Mouse (Mus musculus): Measurements from ENCODE around the gene Pctp.

The Pctp gene

DNA sequence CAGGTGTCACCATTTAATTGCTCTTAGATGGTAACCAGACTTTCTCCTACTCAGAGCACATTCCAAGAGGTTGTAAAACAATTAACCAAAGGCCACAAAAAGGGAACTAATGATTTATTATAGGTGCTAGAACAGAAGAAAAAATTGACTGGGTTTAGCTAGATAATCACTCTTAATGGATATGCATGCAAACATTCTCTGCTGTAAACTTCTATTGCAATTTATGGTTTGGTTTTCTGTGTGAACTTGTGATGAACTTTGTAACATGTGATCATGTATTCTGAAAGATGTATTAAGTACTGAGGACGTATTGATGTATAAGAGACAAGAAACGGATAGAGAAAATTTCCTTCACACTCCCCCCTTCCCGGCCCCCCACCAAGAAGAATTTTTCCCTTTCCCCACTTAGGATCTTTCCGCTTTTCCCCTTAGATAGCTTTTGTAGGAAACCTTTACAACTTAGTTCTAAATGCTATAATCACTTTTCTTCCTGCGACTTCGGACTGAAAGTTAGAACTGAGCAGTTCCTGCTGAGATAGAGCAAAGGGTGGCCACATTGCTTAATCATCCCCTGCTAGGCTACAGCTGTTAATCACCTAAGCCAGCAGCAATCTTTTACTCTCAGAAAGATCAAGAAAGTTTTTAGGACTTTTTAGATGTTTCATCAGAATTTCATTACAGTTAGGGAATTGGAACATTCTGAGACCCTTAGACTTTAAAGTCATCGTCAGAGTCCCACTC, 5.3 kb upstream of the Pctp start:
- no peak for DNase-seq (ENCODE audit: low spot score in 2 of 2)

DNA sequence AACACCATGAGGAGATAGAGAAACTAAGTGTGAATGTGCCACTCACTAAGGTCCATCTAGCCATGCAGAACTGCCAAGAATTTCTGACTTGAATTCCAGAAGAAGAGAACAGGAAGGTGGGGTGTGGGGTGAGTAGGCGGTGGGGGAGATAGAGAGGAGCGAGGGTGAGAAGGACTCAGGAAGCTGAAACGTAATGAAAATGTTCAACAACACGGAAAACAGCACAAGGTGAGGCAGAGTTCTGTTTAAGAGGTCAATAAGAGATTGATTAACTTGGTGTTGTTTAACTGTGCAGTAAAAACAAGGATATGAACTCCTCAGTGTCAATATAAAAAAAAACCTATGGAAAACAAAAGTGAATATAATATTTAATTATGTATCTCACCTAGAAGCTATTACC, 3.4 kb upstream of the Pctp start:
- DNase-seq (ENCODE audit: low spot score in 2 of 2) = no peak

DNA sequence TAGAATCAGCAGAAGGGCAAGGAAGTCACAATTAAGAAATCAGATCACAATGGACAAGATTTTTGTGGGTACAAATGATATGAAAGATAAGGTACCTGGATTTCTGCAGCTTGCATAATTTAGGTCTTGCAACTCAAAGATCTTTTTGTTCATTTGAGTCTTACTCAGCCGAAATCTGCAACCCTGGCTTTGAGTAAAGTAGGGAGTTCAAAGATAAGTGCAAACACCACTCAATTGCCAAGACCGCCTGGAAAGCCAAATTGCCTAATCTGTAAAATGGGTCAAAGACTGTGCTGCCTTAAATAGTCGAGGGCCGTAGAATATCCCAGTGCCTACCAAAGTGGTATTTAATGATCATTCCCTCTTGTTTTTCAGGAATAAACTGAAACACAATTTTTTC, 692 bp upstream of the Pctp start:
- DNase-seq (ENCODE audit: low spot score in 2 of 2) = no peak

DNA sequence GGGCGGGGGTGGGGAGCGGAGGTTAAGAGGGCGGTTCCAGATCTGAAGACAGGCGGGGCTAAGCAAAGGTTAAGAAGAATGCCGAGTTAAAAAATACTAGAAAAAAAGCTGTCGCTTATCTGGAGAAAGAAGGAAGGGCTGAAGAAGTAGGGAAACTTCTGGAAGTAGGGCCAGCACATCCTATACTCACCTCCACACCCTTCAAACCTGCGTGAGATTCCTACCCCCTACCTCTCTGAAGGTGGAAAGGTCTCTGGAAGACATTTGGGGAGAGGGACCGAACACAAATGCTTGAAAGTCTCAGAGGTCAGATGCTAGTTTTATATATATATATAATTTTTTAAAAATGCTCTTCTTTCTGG, 274 bp upstream of the Pctp start:
- DNase-seq (ENCODE audit: low spot score in 2 of 2) = no peak

DNA sequence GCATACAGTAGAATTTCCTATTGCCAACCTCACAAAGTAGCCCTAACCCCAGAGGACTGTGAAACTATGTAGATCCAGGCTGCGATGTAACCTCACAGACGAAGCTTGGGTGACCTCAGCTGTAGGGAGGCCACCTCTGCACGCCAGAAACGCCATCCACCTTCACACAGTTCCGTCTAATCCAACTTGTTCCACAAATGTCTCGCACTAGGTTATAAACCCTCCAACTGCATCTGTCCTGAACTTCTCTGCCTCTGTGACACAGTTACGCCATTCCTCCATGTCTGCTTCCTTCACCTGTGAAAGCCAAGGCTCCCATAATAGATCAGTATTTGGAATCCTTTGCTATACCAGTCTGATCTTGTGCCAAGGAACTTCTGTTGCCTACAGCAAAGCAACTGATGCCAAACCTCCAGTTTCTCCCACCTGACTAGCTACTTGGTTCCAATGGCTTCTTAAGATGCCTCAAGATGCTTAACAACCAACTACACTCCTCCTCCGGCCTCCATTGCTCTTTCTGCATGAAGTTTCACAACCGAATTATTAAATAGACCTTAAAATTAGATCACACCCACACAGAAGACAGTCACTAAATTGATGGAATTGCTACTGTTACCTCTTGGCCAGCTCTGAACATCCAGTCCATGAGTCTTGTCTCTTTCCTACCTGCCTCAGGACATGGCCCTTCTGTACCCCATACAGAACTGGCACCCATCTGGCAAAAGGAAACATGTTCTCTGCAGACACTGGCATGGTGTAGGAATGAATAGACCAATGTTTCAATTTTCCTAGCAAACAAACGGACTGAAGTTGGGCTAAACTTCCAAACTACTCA, 1.1 kb downstream of the Pctp start:
- no peak for DNase-seq (ENCODE audit: low spot score in 2 of 2)

DNA sequence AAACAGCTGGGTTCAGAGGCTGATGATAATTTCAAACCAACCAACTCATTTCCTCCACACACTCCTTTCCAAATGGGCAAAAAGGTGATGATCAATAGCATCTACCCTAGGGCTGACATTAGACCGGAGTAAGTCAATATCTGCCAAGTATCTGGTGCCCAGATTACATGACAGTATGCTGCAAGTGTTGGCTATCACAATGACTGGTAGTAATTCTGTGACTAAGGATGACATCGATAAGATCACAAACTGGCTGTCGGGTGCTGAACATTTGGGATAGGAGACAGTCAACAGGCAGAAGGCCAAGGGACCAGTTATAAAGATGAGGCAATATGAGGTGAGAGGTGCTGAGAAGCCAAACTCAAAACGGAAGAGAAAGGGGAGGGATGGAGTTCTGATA, 2.0 kb downstream of the Pctp start:
- DNase-seq (ENCODE audit: low spot score in 2 of 2) = no peak

DNA sequence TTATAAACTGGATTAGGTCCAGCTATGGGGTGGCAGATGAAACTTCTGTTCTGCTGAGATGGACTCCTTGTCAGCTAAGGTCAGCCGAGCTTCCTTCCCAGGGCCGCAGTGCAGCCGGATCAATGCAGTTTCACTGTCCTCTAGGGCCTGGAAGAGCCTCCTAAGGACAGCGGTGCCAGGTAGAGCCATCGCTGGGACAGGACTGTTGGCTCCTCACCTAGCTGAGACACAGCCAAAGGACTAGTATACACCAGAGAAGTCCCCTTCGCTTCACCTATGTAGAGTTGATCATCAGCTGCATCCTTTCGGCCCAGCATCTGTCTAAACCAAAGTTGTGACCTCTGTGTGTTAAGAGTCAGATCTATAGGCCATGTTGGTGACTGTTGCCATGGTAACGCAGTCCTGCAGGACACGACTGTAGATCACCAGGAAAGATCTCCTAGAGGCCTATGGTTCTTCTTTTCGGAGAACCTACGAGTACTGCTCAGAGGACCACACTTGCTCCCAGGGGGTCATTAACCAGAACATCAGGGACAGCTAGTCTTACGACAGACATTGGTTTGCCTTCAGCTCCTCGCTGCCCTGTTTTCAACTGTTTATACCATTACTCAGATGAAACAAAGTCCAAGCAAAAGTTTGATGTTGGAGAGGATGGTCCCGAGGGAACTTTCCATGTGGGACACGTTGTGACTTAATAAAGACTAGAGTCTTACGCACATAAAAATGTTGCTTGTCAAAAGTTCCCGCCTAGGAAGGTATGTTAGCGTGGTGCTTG, 3.5 kb downstream of the Pctp start:
- DNase-seq (ENCODE audit: low spot score in 2 of 2) = no peak

DNA sequence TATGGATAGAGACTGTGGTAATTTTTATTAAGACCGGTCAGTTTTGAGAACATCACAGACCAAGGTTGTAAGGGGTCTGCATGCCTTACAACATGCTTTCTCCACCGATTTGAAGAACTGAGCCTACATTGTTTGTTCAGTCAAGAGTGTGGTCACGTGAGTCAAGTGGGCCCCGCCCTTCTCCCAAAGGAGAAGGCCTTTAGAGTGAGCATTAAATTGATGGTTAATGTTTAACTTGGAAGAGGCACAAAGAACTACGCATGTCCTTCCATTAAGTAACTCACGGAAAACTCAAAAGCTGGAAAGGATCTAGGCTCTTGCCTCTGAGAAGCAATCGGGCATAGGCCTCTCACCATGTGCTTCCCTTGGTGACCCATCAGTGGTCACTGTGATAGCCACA, 5.8 kb downstream of the Pctp start:
- no peak for DNase-seq (ENCODE audit: low spot score in 2 of 2)

DNA sequence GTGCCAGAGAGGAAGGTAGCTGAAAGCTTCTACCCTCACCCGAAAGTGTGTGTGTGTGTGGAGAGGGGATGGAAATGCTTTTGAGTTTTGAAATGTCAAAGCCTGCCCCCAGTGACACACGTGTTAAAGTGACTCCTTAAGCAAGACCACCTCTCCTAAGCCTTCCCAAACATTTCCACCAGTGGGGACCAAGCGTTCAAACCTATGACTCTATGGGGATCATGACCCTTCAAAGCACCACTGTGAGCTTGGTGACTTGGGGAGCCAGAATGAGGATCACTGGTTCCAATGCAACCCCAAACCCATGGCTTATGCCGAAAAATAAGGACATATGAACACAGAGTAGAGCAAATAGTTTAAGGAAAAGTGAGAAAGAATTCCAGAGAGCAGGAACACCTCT, 6.3 kb downstream of the Pctp start:
- no peak for DNase-seq (ENCODE audit: low spot score in 2 of 2)

DNA sequence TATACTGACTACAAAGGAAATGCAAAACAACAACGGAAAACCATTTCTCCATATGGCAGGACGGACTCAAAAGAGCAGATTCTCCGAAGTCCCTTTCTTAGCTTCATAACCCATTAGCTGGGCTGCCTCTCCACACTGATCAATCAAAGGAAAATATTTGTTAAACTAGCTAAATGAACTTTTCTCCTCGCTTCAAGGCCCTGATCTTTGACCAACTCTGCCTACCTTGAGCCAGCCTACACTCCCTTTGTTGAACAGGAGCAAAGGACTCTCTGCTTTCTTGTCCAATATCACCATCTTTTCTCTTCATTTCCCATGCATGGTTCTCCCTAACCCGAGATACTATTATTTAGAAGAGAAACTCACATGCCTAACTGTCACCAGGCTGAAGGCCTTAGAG, 7.1 kb downstream of the Pctp start:
- no peak for DNase-seq (ENCODE audit: low spot score in 2 of 2)

DNA sequence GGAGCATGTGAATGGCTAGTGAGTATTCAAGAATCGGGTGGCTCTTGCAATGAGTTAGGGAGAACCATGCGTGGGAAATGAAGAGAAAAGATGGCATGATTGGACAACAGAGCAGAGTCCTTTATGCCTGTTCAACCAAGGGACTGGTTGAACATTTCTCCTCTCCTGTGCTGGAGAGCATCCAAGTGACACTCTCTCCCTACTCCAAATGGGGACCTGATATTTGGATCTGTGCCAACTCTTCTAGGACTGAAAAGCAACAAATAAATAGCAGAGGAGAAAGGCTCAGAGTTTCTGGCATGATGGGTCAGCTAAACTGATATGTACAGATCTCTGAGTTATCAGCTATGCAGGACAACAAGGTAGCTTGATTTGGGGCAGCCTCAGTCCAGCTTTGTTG, 8.0 kb downstream of the Pctp start:
- DNase-seq (ENCODE audit: low spot score in 2 of 2) = no peak

DNA sequence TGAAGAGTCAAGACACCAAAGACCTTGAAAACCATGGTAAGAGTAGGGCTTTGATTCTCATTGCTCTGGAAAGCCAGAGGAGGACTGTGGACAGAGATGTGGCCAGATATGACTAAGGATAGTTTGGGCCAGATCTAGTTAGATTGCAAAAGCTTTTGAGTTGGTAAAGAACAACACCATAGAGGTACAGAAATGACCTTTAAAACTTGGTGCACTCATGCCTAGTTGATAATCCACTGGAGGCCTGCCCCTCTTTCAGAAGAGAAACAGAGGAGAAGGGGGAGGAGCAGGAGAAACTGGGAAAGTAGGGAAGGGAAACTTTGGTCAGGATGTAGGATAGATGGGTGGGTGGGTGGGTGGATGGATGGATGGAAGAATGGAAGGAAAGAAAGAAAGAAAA, 11.0 kb downstream of the Pctp start:
- DNase-seq (ENCODE audit: low spot score in 2 of 2) = no peak

DNA sequence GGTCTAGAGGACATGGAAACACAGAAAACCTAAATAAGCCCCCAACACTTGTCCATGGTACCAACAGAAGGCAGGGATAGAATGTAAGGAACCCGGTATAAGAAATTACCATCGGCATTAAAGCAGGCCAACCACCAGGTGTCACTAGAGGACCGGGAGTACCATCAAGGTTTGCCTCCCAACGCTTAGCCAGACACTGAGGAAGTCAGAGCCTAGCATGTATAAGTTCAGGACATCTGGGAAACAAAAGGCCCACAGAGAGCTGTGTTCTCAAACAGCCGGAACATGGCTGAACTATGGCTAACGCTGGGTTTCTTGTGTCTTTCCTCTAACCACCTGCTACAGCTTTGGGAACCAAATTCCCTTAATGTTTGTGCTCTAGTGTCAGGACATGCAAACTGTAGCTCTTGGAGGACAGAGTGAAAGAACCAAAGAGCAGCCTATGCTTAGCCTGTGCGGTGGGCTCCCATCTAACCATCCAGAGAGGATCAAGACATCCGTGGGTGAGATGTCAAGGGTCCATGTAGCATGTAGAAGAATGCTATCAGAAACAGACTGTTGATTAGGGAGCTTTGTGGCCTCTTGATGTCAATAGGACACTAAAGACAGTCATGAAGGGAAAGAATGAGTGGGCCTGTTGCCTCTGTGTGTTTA, 13.6 kb downstream of the Pctp start:
- peak; percentile 24 to 62 for DNase-seq (ENCODE audit: low spot score in 2 of 2)

DNA sequence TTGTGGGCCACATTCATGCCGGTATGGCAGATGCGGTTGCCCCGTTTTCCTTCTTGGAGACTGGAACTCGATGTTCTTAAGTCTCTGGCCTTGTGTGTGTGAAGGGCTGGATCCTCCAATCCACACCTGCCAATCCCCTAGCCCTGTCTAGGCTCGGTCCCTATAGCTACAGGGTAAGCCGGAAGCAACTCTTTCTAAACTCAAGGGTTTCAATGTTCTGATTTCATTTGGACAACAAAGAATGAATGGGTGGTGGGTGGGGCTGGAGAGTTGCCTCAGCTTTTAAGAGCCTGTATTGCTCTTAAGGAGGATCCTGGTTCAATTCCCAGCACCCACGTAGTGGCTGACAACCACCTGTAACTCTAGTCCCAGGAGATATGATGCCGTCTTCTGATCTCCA, 16.2 kb downstream of the Pctp start:
- DNase-seq (ENCODE audit: low spot score in 2 of 2) = no peak

DNA sequence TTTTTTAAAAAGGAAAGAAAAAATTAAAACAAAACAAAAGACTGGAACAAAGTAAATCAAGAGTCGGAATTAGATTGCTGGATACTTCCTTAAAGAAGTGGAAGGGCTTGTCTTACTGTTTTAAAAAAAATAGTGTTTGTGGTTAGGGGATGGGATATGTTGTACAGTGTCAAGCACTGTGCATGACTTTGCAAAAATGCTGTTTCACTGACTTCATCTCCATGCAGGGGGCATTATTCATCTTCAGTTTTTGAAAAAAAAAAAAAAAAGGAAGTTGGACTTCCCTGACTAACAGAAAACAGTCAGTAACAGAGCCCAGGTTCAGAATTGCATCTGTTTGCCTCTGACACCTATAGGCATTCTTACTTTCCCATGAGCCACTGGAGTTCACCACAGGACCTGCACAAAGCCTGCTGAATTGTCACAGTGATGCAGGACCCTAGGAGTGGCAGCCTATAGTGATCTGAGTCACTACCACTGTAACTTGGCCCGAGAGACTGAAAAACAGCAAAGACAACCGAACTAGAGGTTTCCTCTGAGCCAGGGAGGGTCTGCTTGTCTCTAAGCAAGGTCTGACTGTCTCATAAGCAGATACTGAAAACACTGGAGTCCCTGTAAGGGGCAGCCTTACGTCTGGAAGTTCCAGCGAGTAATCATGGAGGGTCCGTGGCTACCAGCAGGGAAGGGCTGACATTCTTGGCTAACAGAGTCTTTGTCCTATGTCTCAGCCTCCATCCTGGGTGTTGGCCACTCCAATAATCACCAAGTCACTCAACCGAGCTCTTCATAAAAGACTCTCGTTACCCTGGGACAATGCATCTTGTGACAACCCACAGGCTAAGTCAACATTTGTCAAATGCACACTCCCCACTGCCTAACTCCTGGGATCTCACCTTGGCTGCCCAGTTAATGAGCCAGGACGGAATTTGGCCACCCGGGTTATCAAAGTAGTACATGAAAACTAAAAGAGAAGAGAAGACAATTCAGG, 17.2 kb downstream of the Pctp start:
- DNase-seq (ENCODE audit: low spot score in 2 of 2) = no peak

DNA sequence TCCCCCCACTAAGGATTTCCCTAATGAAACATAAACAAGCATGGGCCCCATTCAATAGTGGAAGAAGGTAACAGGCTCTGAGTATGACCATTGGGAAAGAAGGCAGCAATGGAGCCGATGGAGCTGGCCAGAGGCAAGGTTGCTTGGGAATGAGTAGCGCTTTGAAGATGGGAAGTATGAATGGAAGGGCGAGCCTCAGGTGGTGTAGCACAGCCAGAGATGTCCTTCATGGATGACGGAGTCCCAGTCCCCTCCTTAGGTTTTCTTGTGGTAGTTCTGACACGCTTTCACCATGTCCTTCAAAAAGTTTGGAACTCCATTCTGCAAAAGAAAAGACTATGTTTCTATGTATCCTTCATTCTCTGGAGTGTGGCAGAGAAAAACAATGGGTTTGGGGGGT, 18.3 kb downstream of the Pctp start:
- DNase-seq (ENCODE audit: low spot score in 2 of 2) = no peak

DNA sequence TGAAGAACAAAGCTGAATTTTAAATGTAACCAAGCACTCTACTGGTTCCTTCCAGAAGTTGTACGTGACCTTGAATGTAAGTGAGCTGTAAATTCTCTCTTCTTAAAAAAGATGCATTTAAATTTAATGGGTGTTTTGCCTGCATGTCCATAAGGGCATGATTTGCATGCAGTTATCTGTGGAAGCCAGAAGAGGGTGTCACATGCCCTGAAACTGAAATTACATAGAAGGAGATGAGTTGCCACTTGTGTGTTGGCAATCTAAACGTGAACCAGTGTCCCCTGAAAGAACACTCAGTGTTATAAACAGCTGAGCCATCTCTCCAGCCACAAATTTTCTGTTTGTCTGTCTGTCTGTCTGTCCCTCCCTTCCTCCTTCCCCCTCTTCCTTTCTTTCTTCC, 19.8 kb downstream of the Pctp start:
- DNase-seq (ENCODE audit: low spot score in 2 of 2) = no peak

DNA sequence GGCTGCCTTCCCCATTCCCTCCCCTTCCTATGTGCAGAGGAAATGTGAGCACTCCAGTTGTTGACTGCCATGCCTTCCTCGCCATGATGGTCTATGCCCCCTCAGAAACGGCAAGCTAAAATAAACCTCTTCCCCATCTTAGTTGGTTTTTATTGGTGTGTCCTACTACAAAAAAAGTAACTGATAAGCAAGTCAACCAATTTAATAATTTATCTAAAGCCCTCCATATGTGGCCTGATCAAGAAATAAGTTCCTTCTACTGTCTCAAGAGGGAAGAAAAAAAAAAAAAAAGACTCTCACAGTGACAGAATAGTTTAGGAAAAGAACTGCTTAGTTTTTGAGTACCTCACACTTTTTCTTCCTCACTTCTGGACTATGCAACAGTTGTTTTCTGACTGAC, 22.6 kb downstream of the Pctp start:
- DNase-seq (ENCODE audit: low spot score in 2 of 2) = no peak

DNA sequence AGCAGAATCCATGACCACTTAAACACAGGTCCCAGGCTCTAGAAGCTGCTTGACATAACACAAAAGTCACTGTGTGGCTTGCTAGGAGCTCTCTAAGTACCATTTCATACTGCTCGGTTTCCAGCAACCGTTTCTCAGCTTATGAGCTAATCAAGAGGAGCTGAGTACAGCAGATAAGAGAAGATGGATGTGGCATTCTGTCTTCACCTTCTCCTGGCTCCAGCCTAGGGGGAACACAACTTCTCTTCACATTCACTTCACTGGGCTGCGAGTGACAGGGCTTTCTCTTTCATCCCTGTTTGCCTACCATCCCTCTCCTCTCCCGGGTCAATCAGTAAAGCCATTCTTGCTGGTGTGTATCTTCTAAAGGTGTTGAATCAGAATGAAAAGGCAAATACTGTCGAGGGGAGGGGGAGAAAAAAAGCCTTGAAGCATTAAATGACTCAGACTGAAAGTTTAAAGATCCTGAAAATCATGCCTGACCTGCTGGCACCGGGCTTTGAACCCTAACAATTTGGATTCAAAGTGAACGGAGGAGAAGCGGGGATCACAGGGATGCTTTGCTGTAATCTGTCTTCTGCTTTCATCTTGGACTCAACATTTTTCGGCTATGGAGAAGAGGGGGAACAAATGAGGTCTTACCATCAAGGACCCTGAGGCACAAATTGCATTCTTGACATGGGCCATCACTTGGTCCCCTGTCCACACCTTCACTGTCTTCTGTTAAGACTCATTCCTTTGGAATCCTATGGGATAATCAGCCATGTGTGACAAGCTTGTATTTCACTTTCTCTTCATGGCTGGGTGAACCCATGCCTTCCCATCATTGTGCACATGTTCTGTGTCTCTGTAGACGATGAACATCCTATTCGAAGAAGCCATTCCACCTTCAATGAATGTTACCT, 23.5 kb downstream of the Pctp start:
- no peak for DNase-seq (ENCODE audit: low spot score in 2 of 2)

DNA sequence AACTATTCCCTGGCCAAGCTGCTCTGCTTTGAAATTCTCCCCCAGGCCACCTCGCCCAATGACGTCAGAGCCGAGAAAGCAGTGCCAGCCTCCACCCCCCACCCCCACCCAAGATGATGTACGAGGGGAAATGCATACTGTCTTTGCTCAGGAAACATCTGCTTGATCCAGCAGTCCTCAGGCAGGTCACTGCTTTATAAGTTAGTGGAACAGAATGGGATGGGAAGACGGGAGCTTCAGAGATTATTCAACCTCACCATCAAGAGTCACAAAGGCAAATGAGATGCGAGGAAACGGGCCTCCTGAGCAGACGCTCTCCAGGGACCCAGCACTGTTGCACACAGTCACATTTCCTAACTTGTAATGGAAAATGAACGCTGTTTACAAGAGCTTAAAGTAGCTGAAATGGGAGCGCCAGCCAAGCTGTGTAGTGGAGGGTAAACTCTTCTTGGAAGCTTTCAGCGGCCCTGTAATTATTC, 24.3 kb downstream of the Pctp start:
- DNase-seq (ENCODE audit: low spot score in 2 of 2) = no peak
